Mouse (Mus musculus) liver, embryonic 13.5 days (tissue): ENCODE data around the gene Nkapd1. TPM values are rescaled to one million over a fixed set of nuclear protein-coding genes. Genes with fewer than 3 reads are reported as not detected.

ENCODE experiments used
- ATAC-seq: fragments of 200-750 bp; cut with Nextera tagmentation; 2 replicates; pipeline ENCODE4 v1.8.0; 2017; ENCODE audit warnings: low read depth, mild to moderate bottlenecking, moderate number of reproducible peaks, moderate library complexity
- DNase-seq: peaks from one replicate; pipeline ENCODE4 v3.0.0; 2022
- H3K27ac ChIP-seq: fragments of 300-500 bp; sonication (generic); 2 replicates; pipeline ENCODE4 v1.5.1; 2015; ENCODE audit warnings: moderate library complexity, mild to moderate bottlenecking, inconsistent platforms
- H3K27me3 ChIP-seq: fragments of 300-500 bp; sonication (generic); 2 replicates; pipeline ENCODE4 v1.6.1; 2015; ENCODE audit warnings: mild to moderate bottlenecking, inconsistent platforms
- H3K36me3 ChIP-seq: fragments of 300-500 bp; sonication (generic); 2 replicates; pipeline ENCODE4 v1.6.1; 2015; ENCODE audit warnings: mild to moderate bottlenecking, inconsistent platforms
- H3K4me1 ChIP-seq: fragments of 300-500 bp; sonication (generic); replicated peaks from 2 replicates; pipeline ENCODE4 v1.6.1; 2015; ENCODE audit warnings: inconsistent platforms
- H3K4me2 ChIP-seq: fragments of 300-500 bp; sonication (generic); 2 replicates; pipeline ENCODE4 v1.6.1; 2015; ENCODE audit warnings: inconsistent platforms, mild to moderate bottlenecking, moderate library complexity
- H3K4me3 ChIP-seq: fragments of 300-500 bp; sonication (generic); replicated peaks from 2 replicates; pipeline ENCODE4 v1.5.1; 2015; ENCODE audit warnings: mild to moderate bottlenecking, inconsistent platforms
- H3K9ac ChIP-seq: fragments of 300-500 bp; sonication (generic); 2 replicates; pipeline ENCODE4 v1.6.1; 2015; ENCODE audit warnings: mild to moderate bottlenecking, inconsistent platforms
- H3K9me3 ChIP-seq: fragments of 300-500 bp; sonication (generic); replicated peaks from 2 replicates; pipeline ENCODE4 v1.6.1; 2016; ENCODE audit warnings: inconsistent platforms
- WGBS: fragments of 180-500 bp; shearing (Covaris S2); methylation state at CpG from one replicate; pipeline ENCODE4 v1.1.7; 2015; ENCODE audit not compliant: insufficient replicate concordance; 5-methylcytosine and 5-hydroxymethylcytosine counted together
- polyA plus RNA-seq: library from polyadenylated mRNA; unstranded; fragments of >200 nt; fragmentation: Nextera tagmentation; extraction: Ambion mirVana; gene quantifications from 2 replicates; pipeline ENCODE4 v1.2.1, GENCODE M21; 2015

Gene Nkapd1
- polyA plus RNA-seq: 10.4 and 11.6 TPM in 2 replicates

GRCm38 (mm10) chr9:50616766-50617603, at the start of gene Nkapd1, which contains the start of gene Pih1d2:
Nkapd1 (minus strand) TSS chr9:50617464.
Pih1d2 (plus strand) TSS chr9:50617321.
- Histone ChIP-seq H3K9me3 (no peaks in the 10 kb centered on the region), H3K27me3 (no peaks in the 10 kb centered on the region)

GRCm38 (mm10) chr9:50666442-50666841, 49.2 kb upstream of the Nkapd1 start:
- DNase-seq: no peak
- WGBS: 47% methylated on average over 6 of the region's 6 CpGs
- no peak overlapping the region for H3K9ac ChIP-seq
- H3K36me3 ChIP-seq: no peaks in the 10 kb centered on the region
- peaks cover 16% of the 10 kb centered on the region for H3K4me1 ChIP-seq
- no peaks in the 10 kb centered on the region for H3K27me3 ChIP-seq
- H3K9me3 ChIP-seq: no peaks in the 10 kb centered on the region
- H3K4me3 ChIP-seq: no peak overlapping the region
- ATAC-seq: no peak
- no peak overlapping the region for H3K27ac ChIP-seq
- no peak overlapping the region for H3K4me2 ChIP-seq

More at GRCm38 (mm10) chr9:50616766-50617603, at the start of gene Nkapd1, which contains the start of gene Pih1d2:
- peak within 1 kb of the TSS; percentile 85 for H3K4me2 ChIP-seq
- peaks cover 34% of the 10 kb centered on the region for H3K36me3 ChIP-seq
- H3K4me3 ChIP-seq: peak within 1 kb of the TSS; percentile 96
- peak within 1 kb of the TSS; percentile 95 for H3K27ac ChIP-seq
- H3K4me1 ChIP-seq: peaks cover 28% of the 10 kb centered on the region
- ATAC-seq (peak; percentile 92), DNase-seq (peak; percentile 76)
- H3K9ac ChIP-seq: peak within 1 kb of the TSS; percentile 94
- WGBS: under 1% methylated on average over 81 of the region's 81 CpGs

GRCm38 (mm10) chr9:50664826-50665225, 47.6 kb upstream of the Nkapd1 start:
- H3K4me1 ChIP-seq: peaks cover 24% of the 10 kb centered on the region
- no peak overlapping the region for H3K4me3 ChIP-seq
- H3K36me3 ChIP-seq: no peaks in the 10 kb centered on the region
- DNase-seq: no peak
- no peak overlapping the region for H3K4me2 ChIP-seq
- H3K9me3 ChIP-seq: no peaks in the 10 kb centered on the region
- 62% methylated on average over 5 of the region's 5 CpGs for WGBS
- no peak overlapping the region for H3K9ac ChIP-seq
- no peak for ATAC-seq
- H3K27ac ChIP-seq: no peak overlapping the region
- no peaks in the 10 kb centered on the region for H3K27me3 ChIP-seq

- DNase-seq (no peak), ATAC-seq (no peak)
- H3K4me1 ChIP-seq: peaks cover 27% of the 10 kb centered on the region
- H3K9ac ChIP-seq: peak overlapping the region; percentile 94
- H3K27me3 ChIP-seq: no peaks in the 10 kb centered on the region
- peaks cover 7% of the 10 kb centered on the region; the same call in 1 of the 2 replicates for H3K36me3 ChIP-seq
- no peaks in the 10 kb centered on the region for H3K9me3 ChIP-seq
- 23% methylated on average over 12 of the region's 12 CpGs for WGBS
- peak overlapping the region; percentile 94 for H3K4me3 ChIP-seq
- peak overlapping the region; percentile 88 for H3K4me2 ChIP-seq
- 0 out of 2 replicates have a peak overlapping the region, but pooled peaks have one; percentile 76 for H3K27ac ChIP-seq
Measured at GRCm38 (mm10) chr9:50660431-50660830, 43.2 kb upstream of the Nkapd1 start.

GRCm38 (mm10) chr9:50659392-50660217, 42.3 kb upstream of the Nkapd1 start, which contains the start of gene Dlat:
Dlat (minus strand) TSS chr9:50659780.
- Histone ChIP-seq H3K9ac (peak within 1 kb of the TSS; percentile 94), H3K4me2 (peak within 1 kb of the TSS; percentile 88), H3K9me3 (no peaks in the 10 kb centered on the region), H3K36me3 (peaks cover 15% of the 10 kb centered on the region), H3K4me1 (peaks cover 27% of the 10 kb centered on the region), H3K27ac (peak within 1 kb of the TSS; percentile 76), H3K27me3 (no peaks in the 10 kb centered on the region), H3K4me3 (peak within 1 kb of the TSS; percentile 94)
- ATAC-seq (peak; percentile 89), DNase-seq (peak; percentile 79)
- WGBS: under 1% methylated on average over 63 of the region's 63 CpGs

- Histone ChIP-seq H3K4me1 (peaks cover 27% of the 10 kb centered on the region), H3K4me3 (peak overlapping the region; percentile 94), H3K9me3 (no peaks in the 10 kb centered on the region), H3K9ac (peak overlapping the region; percentile 94), H3K36me3 (peaks cover 19% of the 10 kb centered on the region), H3K27me3 (no peaks in the 10 kb centered on the region), H3K4me2 (peak overlapping the region; percentile 88), H3K27ac (peak overlapping the region; percentile 76)
- DNase-seq (no peak), ATAC-seq (peak; percentile 42)
- under 1% methylated on average over 28 of the region's 28 CpGs for WGBS
Measured at GRCm38 (mm10) chr9:50658941-50659388, 41.7 kb upstream of the Nkapd1 start.

GRCm38 (mm10) chr9:50658391-50658790, 41.1 kb upstream of the Nkapd1 start:
- ATAC-seq (no peak), DNase-seq (no peak)
- peak overlapping the region; percentile 94 for H3K4me3 ChIP-seq
- H3K36me3 ChIP-seq: peaks cover 22% of the 10 kb centered on the region
- no peaks in the 10 kb centered on the region for H3K27me3 ChIP-seq
- peak overlapping the region; percentile 94 for H3K9ac ChIP-seq
- peak overlapping the region; percentile 88 for H3K4me2 ChIP-seq
- no peaks in the 10 kb centered on the region for H3K9me3 ChIP-seq
- peak overlapping the region; percentile 76 for H3K27ac ChIP-seq
- H3K4me1 ChIP-seq: peaks cover 27% of the 10 kb centered on the region
- 7% methylated on average over 5 of the region's 5 CpGs for WGBS

GRCm38 (mm10) chr9:50650503-50650902, 33.2 kb upstream of the Nkapd1 start:
- ATAC-seq (peak; percentile 89), DNase-seq (no peak)
- Histone ChIP-seq H3K4me2 (peak overlapping the region; percentile 21; the same call in 1 of the 2 replicates), H3K4me1 (peaks cover 14% of the 10 kb centered on the region), H3K4me3 (no peak overlapping the region), H3K27me3 (no peaks in the 10 kb centered on the region), H3K36me3 (peaks cover 84% of the 10 kb centered on the region), H3K9ac (no peak overlapping the region), H3K9me3 (no peaks in the 10 kb centered on the region), H3K27ac (no peak overlapping the region)
- WGBS: 58% methylated on average over 10 of the region's 10 CpGs

GRCm38 (mm10) chr9:50646826-50647370, 29.6 kb upstream of the Nkapd1 start:
- DNase-seq: no peak
- WGBS: 84% methylated on average over 10 of the region's 10 CpGs
- Histone ChIP-seq H3K4me3 (no peak overlapping the region), H3K9ac (no peak overlapping the region), H3K9me3 (no peaks in the 10 kb centered on the region), H3K4me2 (no peak overlapping the region), H3K4me1 (peaks cover 14% of the 10 kb centered on the region), H3K27me3 (no peaks in the 10 kb centered on the region), H3K27ac (no peak overlapping the region), H3K36me3 (peaks cover 88% of the 10 kb centered on the region)
- no peak for ATAC-seq

GRCm38 (mm10) chr9:50634270-50634669, 17.0 kb upstream of the Nkapd1 start:
- DNase-seq (no peak), ATAC-seq (no peak)
- Histone ChIP-seq H3K36me3 (peaks cover 42% of the 10 kb centered on the region), H3K27me3 (no peaks in the 10 kb centered on the region), H3K27ac (no peak overlapping the region), H3K9me3 (no peaks in the 10 kb centered on the region), H3K4me1 (peaks cover 7% of the 10 kb centered on the region), H3K4me2 (no peak overlapping the region), H3K4me3 (no peak overlapping the region), H3K9ac (no peak overlapping the region)
- WGBS: 88% methylated on average over 11 of the region's 11 CpGs

GRCm38 (mm10) chr9:50633059-50633458, 15.8 kb upstream of the Nkapd1 start:
- Histone ChIP-seq H3K36me3 (peaks cover 38% of the 10 kb centered on the region), H3K9ac (no peak overlapping the region), H3K27ac (no peak overlapping the region), H3K9me3 (no peaks in the 10 kb centered on the region), H3K4me1 (peaks cover 7% of the 10 kb centered on the region), H3K4me3 (no peak overlapping the region), H3K27me3 (no peaks in the 10 kb centered on the region), H3K4me2 (no peak overlapping the region)
- no peak for DNase-seq
- ATAC-seq: no peak
- WGBS: 46% methylated on average over 2 of the region's 2 CpGs
